Mouse (Mus musculus) E14TG2a.4 (cell line): Measurements from ENCODE around the gene Gm45021.

ENCODE experiments used
- CTCF ChIP-seq: conservative IDR thresholded peaks from 2 replicates; pipeline ENCODE4 v1.5.1; 2014; ENCODE audit warnings: low read length
- NANOG ChIP-seq: IDR thresholded peaks from 2 replicates; pipeline ENCODE4 v1.6.1; 2014; ENCODE audit warnings: borderline replicate concordance, low read length, mixed read lengths
- POU5F1 ChIP-seq: IDR thresholded peaks from 2 replicates; pipeline ENCODE4 v1.6.1; 2014; ENCODE audit warnings: low read length, borderline replicate concordance

DNA sequence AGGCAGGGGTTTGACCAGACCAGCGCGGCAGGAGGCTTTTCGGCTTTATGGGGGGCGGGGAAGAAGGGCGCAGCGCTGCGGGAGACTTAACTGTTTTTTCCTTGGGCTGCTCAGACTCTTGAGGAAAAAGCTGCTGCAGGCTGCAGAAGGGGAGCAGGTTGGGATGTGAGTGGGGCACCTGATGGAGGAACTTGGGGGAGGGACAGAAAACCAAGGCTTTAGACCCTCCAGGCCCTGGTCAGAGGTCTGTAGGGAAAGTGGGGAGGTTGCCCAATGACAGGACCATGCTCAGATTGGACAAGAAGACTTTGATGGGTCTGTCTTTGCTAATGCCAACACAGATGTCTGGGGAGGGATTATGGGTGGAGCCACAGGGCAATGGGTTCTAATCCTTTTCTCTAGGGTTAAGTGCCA lies 38.1 kb downstream of the Gm45021 start:
- TF ChIP-seq POU5F1: no peak
- no peak for TF ChIP-seq CTCF
- no peak for TF ChIP-seq NANOG
